Mouse (Mus musculus) lung, postnatal 0 days (tissue): ENCODE measurements around the gene Tubb2b. TPM values are rescaled to one million over a fixed set of nuclear protein-coding genes. Genes with fewer than 3 reads are reported as not detected.

ENCODE experiments used
- ATAC-seq: fragments of 200-750 bp; cut with Nextera tagmentation; 2 replicates; pipeline ENCODE4 v1.8.0; 2017; ENCODE audit warnings: moderate library complexity
- DNase-seq: peaks from one replicate; pipeline ENCODE4 v3.0.0-alpha.2; 2016; ENCODE audit warnings: low spot score
- H3K27ac ChIP-seq: fragments of 300-500 bp; sonication (generic); 2 replicates; pipeline ENCODE4 v1.5.1; 2014; ENCODE audit warnings: antibody characterized with exemption, mild to moderate bottlenecking, low read length, mixed read lengths
- H3K27me3 ChIP-seq: fragments of 300-500 bp; sonication (generic); replicated peaks from 2 replicates; pipeline ENCODE4 v1.6.1; 2014; ENCODE audit warnings: low read length, mixed read lengths; ENCODE audit not compliant: insufficient read depth
- H3K36me3 ChIP-seq: fragments of 300-500 bp; sonication (generic); 2 replicates; pipeline ENCODE4 v1.6.1; 2014; ENCODE audit warnings: low read length, mixed read lengths; ENCODE audit not compliant: insufficient read depth
- H3K4me1 ChIP-seq: fragments of 300-500 bp; sonication (generic); 2 replicates; pipeline ENCODE4 v1.6.1; 2014; ENCODE audit warnings: antibody characterized with exemption, low read depth, low read length, mixed read lengths; ENCODE audit not compliant: insufficient read depth
- H3K4me2 ChIP-seq: fragments of 300-500 bp; sonication (generic); replicated peaks from 2 replicates; pipeline ENCODE4 v1.6.1; 2014; ENCODE audit warnings: low read depth, mild to moderate bottlenecking, low read length, moderate library complexity, mixed read lengths
- H3K4me3 ChIP-seq: fragments of 300-500 bp; sonication (generic); 2 replicates; pipeline ENCODE4 v1.5.1; 2014; ENCODE audit warnings: low read depth, low read length
- H3K9ac ChIP-seq: fragments of 300-500 bp; sonication (generic); replicated peaks from 2 replicates; pipeline ENCODE4 v1.6.1; 2014; ENCODE audit warnings: low read depth, mild to moderate bottlenecking
- H3K9me3 ChIP-seq: fragments of 300-500 bp; sonication (generic); 2 replicates; pipeline ENCODE4 v1.6.1; 2016; ENCODE audit warnings: low read length, mixed read lengths
- CTCF ChIP-seq: IDR thresholded peaks from 2 replicates; pipeline ENCODE4 v1.5.1; 2016; ENCODE audit warnings: antibody characterized with exemption, mild to moderate bottlenecking
- EP300 ChIP-seq: IDR thresholded peaks from 2 replicates; pipeline ENCODE4 v1.6.1; 2016; ENCODE audit warnings: antibody characterized with exemption, mild to moderate bottlenecking, control low read depth
- WGBS: fragments of 180-500 bp; shearing (Covaris S2); extraction: QIAGEN DNeasy Blood & Tissue Kit; methylation state at CpG from one replicate; pipeline ENCODE4 v1.1.7; 2014; 5-methylcytosine and 5-hydroxymethylcytosine counted together
- polyA plus RNA-seq: library from polyadenylated mRNA; unstranded; fragments of >200 nt; fragmentation: Nextera tagmentation; extraction: Ambion mirVana; gene quantifications from 2 replicates; pipeline ENCODE4 v1.2.1, GENCODE M21; 2015

The Tubb2b gene
- polyA plus RNA-seq, 1 experiment from 2014 or later, result 7.5 TPM

GRCm38 (mm10) chr13:34151425-34151824 is 21.2 kb upstream of the Tubb2b start:
- no peak overlapping the region for H3K4me3 ChIP-seq
- WGBS, result 93% methylated on average over 1 of the region's 1 CpGs
- TF ChIP-seq CTCF (no peak), EP300 (no peak)
- DNase-seq, result no peak
- H3K27ac ChIP-seq, result no peak overlapping the region
- no peaks in the 10 kb centered on the region for H3K27me3 ChIP-seq
- H3K4me2 ChIP-seq, result no peak overlapping the region
- H3K4me1 ChIP-seq, result peaks cover 4% of the 10 kb centered on the region; the same call in 1 of the 2 replicates
- no peaks in the 10 kb centered on the region for H3K9me3 ChIP-seq
- ATAC-seq, result no peak
- H3K9ac ChIP-seq, result no peak overlapping the region
- H3K36me3 ChIP-seq, result no peaks in the 10 kb centered on the region

- H3K9ac ChIP-seq, result no peak overlapping the region
- H3K36me3 ChIP-seq, result no peaks in the 10 kb centered on the region
- DNase-seq, result no peak
- ATAC-seq, result no peak
- no peak overlapping the region for H3K4me2 ChIP-seq
- H3K4me3 ChIP-seq, result no peak overlapping the region
- no peak for TF ChIP-seq EP300
- no peak for TF ChIP-seq CTCF
- no peaks in the 10 kb centered on the region for H3K27me3 ChIP-seq
- no peak overlapping the region for H3K27ac ChIP-seq
- H3K9me3 ChIP-seq, result no peaks in the 10 kb centered on the region
- 20% methylated on average over 19 of the region's 19 CpGs for WGBS
- peaks cover 4% of the 10 kb centered on the region; the same call in 1 of the 2 replicates for H3K4me1 ChIP-seq
These were observed 20.2 kb upstream of the Tubb2b start for GRCm38 (mm10) chr13:34150271-34151027.

GRCm38 (mm10) chr13:34149463-34150176 is 19.4 kb upstream of the Tubb2b start:
- DNase-seq (no peak), ATAC-seq (no peak)
- no peaks in the 10 kb centered on the region for H3K9me3 ChIP-seq
- H3K4me1 ChIP-seq, result peaks cover 4% of the 10 kb centered on the region; the same call in 1 of the 2 replicates
- WGBS, result 61% methylated on average over 5 of the region's 5 CpGs
- H3K9ac ChIP-seq, result no peak overlapping the region
- no peaks in the 10 kb centered on the region for H3K36me3 ChIP-seq
- no peak overlapping the region for H3K27ac ChIP-seq
- TF ChIP-seq CTCF (no peak), EP300 (no peak)
- peak overlapping the region; percentile 61; the same call in 1 of the 2 replicates for H3K4me2 ChIP-seq
- no peaks in the 10 kb centered on the region for H3K27me3 ChIP-seq
- H3K4me3 ChIP-seq, result no peak overlapping the region

- 2% methylated on average over 22 of the region's 23 CpGs for WGBS
- Histone ChIP-seq H3K4me1 (peaks cover 4% of the 10 kb centered on the region; the same call in 1 of the 2 replicates), H3K27me3 (no peaks in the 10 kb centered on the region), H3K9ac (0 out of 2 replicates have a peak overlapping the region, but pooled peaks have one; percentile 13), H3K9me3 (no peaks in the 10 kb centered on the region), H3K27ac (no peak overlapping the region), H3K4me3 (peak overlapping the region; percentile 35), H3K4me2 (peak overlapping the region; percentile 61), H3K36me3 (no peaks in the 10 kb centered on the region)
- ATAC-seq, result peak; percentile 49; the same call in 1 of the 2 replicates
- no peak for TF ChIP-seq EP300
- 0 out of 2 replicates have a peak, but pooled peaks have one; percentile 2 for TF ChIP-seq CTCF
- DNase-seq, result peak; percentile 59
These were observed 18.6 kb upstream of the Tubb2b start for GRCm38 (mm10) chr13:34148767-34149392.

- DNase-seq, result no peak
- WGBS, result 77% methylated on average over 3 of the region's 3 CpGs
- H3K4me3 ChIP-seq, result no peak overlapping the region
- TF ChIP-seq EP300 (no peak), CTCF (no peak)
- H3K4me1 ChIP-seq, result peaks cover 4% of the 10 kb centered on the region; the same call in 1 of the 2 replicates
- H3K36me3 ChIP-seq, result no peaks in the 10 kb centered on the region
- H3K27ac ChIP-seq, result no peak overlapping the region
- no peak for ATAC-seq
- H3K27me3 ChIP-seq, result no peaks in the 10 kb centered on the region
- H3K4me2 ChIP-seq, result 0 out of 2 replicates have a peak overlapping the region, but pooled peaks have one; percentile 61
- no peaks in the 10 kb centered on the region for H3K9me3 ChIP-seq
- H3K9ac ChIP-seq, result no peak overlapping the region
These were observed 17.9 kb upstream of the Tubb2b start for GRCm38 (mm10) chr13:34148181-34148580.

GRCm38 (mm10) chr13:34146916-34147315 is 16.6 kb upstream of the Tubb2b start:
- DNase-seq (no peak), ATAC-seq (no peak)
- Histone ChIP-seq H3K27ac (no peak overlapping the region), H3K9me3 (no peaks in the 10 kb centered on the region), H3K4me1 (peaks cover 4% of the 10 kb centered on the region; the same call in 1 of the 2 replicates), H3K4me3 (no peak overlapping the region), H3K27me3 (no peaks in the 10 kb centered on the region), H3K9ac (no peak overlapping the region), H3K4me2 (no peak overlapping the region), H3K36me3 (no peaks in the 10 kb centered on the region)
- 68% methylated on average over 3 of the region's 3 CpGs for WGBS
- peak; percentile 39 for TF ChIP-seq CTCF
- no peak for TF ChIP-seq EP300
